Mouse (Mus musculus) left cerebral cortex, adult 2 months (tissue): ENCODE data around the gene Trim7. TPM values are rescaled to one million over a fixed set of nuclear protein-coding genes. Genes with fewer than 3 reads are reported as not detected.
"Not testable (repeated sequence)": the region's sequence is repeated elsewhere in the genome, so short reads cannot be mapped to it uniquely, and the experiment has no call there.

ENCODE experiments used
- DNase-seq, 2 experiments: peaks; one replicate each; pipeline ENCODE4 v3.0.0; 2021 to 2022; ENCODE audit warnings: low spot score in 2 of 2, mixed read lengths in 1 of 2; ENCODE audit errors: extremely low spot score in 1 of 2
- H3K27ac ChIP-seq: fragments of 200-600 bp; 2 replicates; pipeline ENCODE4 v1.8.1; 2022
- H3K4me3 ChIP-seq: fragments of 200-600 bp; 2 replicates; pipeline ENCODE4 v1.8.1; 2022
- CTCF ChIP-seq: fragments of 200-600 bp; IDR thresholded peaks from 2 replicates; pipeline ENCODE4 v1.8.1; 2022; ENCODE audit warnings: antibody characterized with exemption, mild to moderate bottlenecking, moderate library complexity
- intact Hi-C: fragments of 180-260 bp; cut with DNase I; formaldehyde crosslinking; loops from one replicate; pipeline ENCODE4 v1.15.1; 2025
- total RNA-seq, 2 experiments: library from RNA; stranded (reverse); gene quantifications; 2 replicates each; pipeline ENCODE4 v1.2.3; 2021

Gene Trim7
- total RNA-seq, 2 experiments from 2014 or later: 2.4 to 3.3 TPM

GRCm38 (mm10) chr11:48898812-48899431 lies 73.0 kb downstream of the Trim7 start:
- Histone ChIP-seq H3K4me3 (no peak overlapping the region), H3K27ac (no peak overlapping the region)
- intact Hi-C loops: loop anchor here (10.0 kb wide), 1 partner anchor 146 kb away; no protein-coding TSS in a partner anchor
- no peak for DNase-seq
- TF ChIP-seq CTCF: no peak

DNA sequence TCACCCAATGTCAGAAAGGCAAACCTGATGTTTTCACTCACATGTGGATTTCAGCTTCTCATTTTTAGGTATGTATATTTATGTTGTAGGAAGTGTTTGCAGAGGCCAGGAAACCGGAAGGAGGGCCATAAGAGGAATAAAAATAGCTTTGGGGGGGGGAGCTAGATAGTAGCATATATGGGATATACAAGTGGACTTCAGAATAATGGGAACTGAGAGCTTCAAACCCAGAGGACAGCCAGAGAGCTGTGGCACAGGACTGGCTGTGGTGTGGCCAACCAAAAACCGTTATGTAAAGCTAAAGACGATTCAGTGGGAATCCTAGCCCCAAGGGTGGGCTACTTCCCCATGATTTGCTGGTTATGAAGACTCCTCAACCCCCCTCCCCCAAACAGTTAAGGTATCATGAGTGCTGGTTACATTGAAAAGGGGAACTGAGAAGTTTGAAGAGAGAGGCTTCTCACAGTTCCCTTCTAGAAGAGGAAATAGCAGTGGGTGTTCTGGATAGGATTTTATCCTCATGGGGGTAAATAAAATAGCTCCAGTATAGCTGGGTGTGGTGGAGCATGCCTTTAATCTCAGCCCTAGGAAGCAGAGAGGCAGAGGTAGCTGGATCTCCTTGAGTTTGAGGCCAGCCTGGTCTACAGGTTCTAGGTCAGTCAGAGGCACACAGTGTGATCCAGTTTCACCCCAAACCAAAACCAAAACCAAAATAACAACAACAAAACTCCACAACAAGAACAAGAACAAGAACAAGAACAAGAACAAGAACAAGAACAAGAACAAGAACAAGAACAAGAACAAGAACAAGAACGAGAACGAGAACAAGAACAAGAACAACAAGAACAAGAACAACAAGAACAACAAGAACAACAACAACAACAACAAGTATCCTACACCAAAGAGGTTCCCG lies 75.0 kb downstream of the Trim7 start:
- H3K4me3 ChIP-seq, intact Hi-C loops, DNase-seq, H3K27ac ChIP-seq: not testable (repeated sequence)

DNA sequence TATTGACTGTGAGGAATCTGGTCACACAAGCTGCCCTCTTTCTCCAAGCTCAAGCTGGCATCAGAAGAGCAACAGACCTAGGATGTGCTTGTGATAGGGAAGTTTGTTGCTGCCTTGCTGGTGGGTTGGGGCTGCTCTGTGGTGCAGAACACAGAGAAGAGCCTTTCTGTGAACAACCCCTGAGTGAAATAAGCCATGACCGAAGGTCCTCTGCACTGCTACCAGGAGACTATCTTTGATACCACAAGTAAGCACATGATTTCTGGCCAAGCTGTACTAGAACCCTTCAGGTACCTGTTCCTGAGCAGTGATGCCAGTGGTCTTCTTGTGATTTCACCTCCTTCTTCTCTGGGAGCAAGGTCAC lies 75.6 kb downstream of the Trim7 start:
- DNase-seq, H3K4me3 ChIP-seq, intact Hi-C loops, H3K27ac ChIP-seq: not testable (repeated sequence)

Other genes with a start within 250 kb of the Trim7 start
- gene Rack1, start 25.8 kb upstream of the Trim7 start, total RNA-seq: 100 to 1,000 TPM; 218 to 220 TPM
- 10 to 100 TPM; 61.7 to 67.7 TPM for gene Trim41, start 8.8 kb upstream of the Trim7 start, total RNA-seq
- 1 to 10 TPM; 1.1 to 2.6 TPM for gene Gm12184, start 515 bp downstream of the Trim7 start, total RNA-seq
- 1 to 10 TPM; 5.5 to 5.6 TPM for gene Irgm1, start 45.5 kb downstream of the Trim7 start, total RNA-seq
- under 1 TPM; 0.18 to 0.33 TPM for gene Gm5431, start 76.1 kb downstream of the Trim7 start, total RNA-seq
- 1 to 10 TPM in 1 of 2 experiments, not detected in 1; 1.5 TPM for gene Psme2b, start 120.0 kb downstream of the Trim7 start, total RNA-seq
- not detected for gene Olfr56, start 152.7 kb downstream of the Trim7 start, total RNA-seq
- gene 9930111J21Rik1, start 153.3 kb downstream of the Trim7 start, total RNA-seq: 1 to 10 TPM in 1 of 2 experiments, under 1 TPM in 1; 0.87 to 1.1 TPM
- under 1 TPM; 0.21 to 0.27 TPM for gene Gm12185, start 166.1 kb downstream of the Trim7 start, total RNA-seq
- under 1 TPM in 1 of 2 experiments, not detected in 1; 0.84 TPM for gene Tgtp1, start 168.0 kb downstream of the Trim7 start, total RNA-seq
- gene 9930111J21Rik2, start 225.1 kb downstream of the Trim7 start, total RNA-seq: 1 to 10 TPM; 1.6 to 1.8 TPM
- under 1 TPM in 1 of 2 experiments, not detected in 1; 0.50 TPM for gene Tgtp2, start 238.1 kb downstream of the Trim7 start, total RNA-seq